ENCODE assay signal across 11 mouse cellular contexts in genomic region chr12:3788421-3789051, GRCm38 (mm10). TPM values are rescaled to one million over a fixed set of nuclear protein-coding genes. Genes with fewer than 3 reads are reported as not detected.
DNase-seq lines count a peak whose midpoint lies in the region; ATAC-seq lines count a peak whose summit lies in the region.
"Had no signal": no experiment of that assay in that cellular context is flagged by ENCODE, and none has a peak within 500 bp of the region (broad histone marks: within the 10 kb centered on the region; RNA-seq: fewer than 3 reads in every experiment).

No protein-coding gene starts in this region.

- H3K27ac ChIP-seq in kidney, embryonic 15.5 days: peak overlapping the region; percentile 45
- H3K27ac ChIP-seq in limb, embryonic 10.5 days: peak overlapping the region; percentile 74
- H3K27ac ChIP-seq: macrophage; neural tube, embryonic 12.5 days had no signal

- H3K4me3 ChIP-seq in kidney, embryonic 15.5 days (replicated peaks): no peak overlapping the region
- 0 out of 2 replicates have a peak overlapping the region, but pooled peaks have one; percentile 1 for H3K4me3 ChIP-seq in limb, embryonic 10.5 days
- H3K4me3 ChIP-seq: neural tube, embryonic 12.5 days had no signal

- no peak for ATAC-seq in kidney, embryonic 15.5 days (replicated peaks; ENCODE audit: low FRiP score)
- ATAC-seq in megakaryocyte, adult 5-6 weeks (ENCODE audit: poor library complexity, severe bottlenecking): no peak

- peaks cover 56% of the 10 kb centered on the region for H3K4me1 ChIP-seq in kidney, embryonic 15.5 days
- peaks cover 57% of the 10 kb centered on the region for H3K4me1 ChIP-seq in limb, embryonic 10.5 days

- DNase-seq in cerebellum, postnatal 10 days: peak; percentile 57 to 58
- no peak for DNase-seq in cerebellum, postnatal 4 days (ENCODE audit: low spot score in 2 of 2)
- no peak for DNase-seq in kidney, postnatal 14 days
- DNase-seq in adipocyte (ENCODE audit: low spot score): peak; percentile 36
- DNase-seq in limb, embryonic 10.5 days (ENCODE audit: low spot score): no peak
- DNase-seq in T-cell, adult 2 months (ENCODE audit: low spot score): no peak
- DNase-seq: layer of hippocampus, adult 9-11 months had no signal

- 52% methylated on average over 5 of the region's 5 CpGs for WGBS in kidney, embryonic 15.5 days
- 43% methylated on average over 5 of the region's 5 CpGs for WGBS in limb, embryonic 10.5 days

- no peaks in the 10 kb centered on the region for H3K9me3 ChIP-seq in kidney, embryonic 15.5 days (replicated peaks)
- H3K9me3 ChIP-seq in limb, embryonic 10.5 days (replicated peaks): no peaks in the 10 kb centered on the region
- H3K9me3 ChIP-seq: neural tube, embryonic 12.5 days had no signal

- H3K27me3 ChIP-seq in kidney, embryonic 15.5 days: no peaks in the 10 kb centered on the region
- no peaks in the 10 kb centered on the region for H3K27me3 ChIP-seq in limb, embryonic 10.5 days (ENCODE audit: low read depth, poor library complexity, severe bottlenecking)
- H3K27me3 ChIP-seq: neural tube, embryonic 12.5 days had no signal

- no peak overlapping the region for H3K9ac ChIP-seq in kidney, embryonic 15.5 days
- H3K9ac ChIP-seq: neural tube, embryonic 12.5 days had no signal

- no peaks in the 10 kb centered on the region for H3K36me3 ChIP-seq in kidney, embryonic 15.5 days
- no peaks in the 10 kb centered on the region for H3K36me3 ChIP-seq in limb, embryonic 10.5 days
- H3K36me3 ChIP-seq: neural tube, embryonic 12.5 days had no signal

- H3K4me2 ChIP-seq in kidney, embryonic 15.5 days: no peak overlapping the region
- H3K4me2 ChIP-seq: neural tube, embryonic 12.5 days had no signal

RNA-seq across cellular contexts. Expression of gene Dnmt3a, which starts 17.3 kb away (rescaled TPM):
- polyA plus RNA-seq in kidney, embryonic 15.5 days (2015; fragmentation: Nextera tagmentation; extraction: Ambion mirVana): 124 and 132 TPM in 2 replicates
- 221 and 298 TPM in 2 replicates for polyA plus RNA-seq in limb, embryonic 10.5 days (2016; fragmentation: Nextera tagmentation; extraction: Ambion mirVana)
- total RNA-seq in megakaryocyte, adult 5-6 weeks (2015): 3.5 and 5.5 TPM in 2 replicates
- 5.3 and 13.8 TPM in 2 replicates for total RNA-seq in megakaryocyte, adult 5-6 weeks (2017)

Comparison
In these comparisons a context has a peak if more than half of its experiments do, and no peak if none do; other contexts are left out.
1. DNase-seq: peak in cerebellum, postnatal 10 days (2 of 2) and adipocyte (single experiment); none in cerebellum, postnatal 4 days (0 of 2), kidney, postnatal 14 days (single experiment), limb, embryonic 10.5 days (single experiment) and T-cell, adult 2 months (single experiment).